Mouse (Mus musculus): ENCODE measurements around the gene Megf11.

Gene Megf11

DNA sequence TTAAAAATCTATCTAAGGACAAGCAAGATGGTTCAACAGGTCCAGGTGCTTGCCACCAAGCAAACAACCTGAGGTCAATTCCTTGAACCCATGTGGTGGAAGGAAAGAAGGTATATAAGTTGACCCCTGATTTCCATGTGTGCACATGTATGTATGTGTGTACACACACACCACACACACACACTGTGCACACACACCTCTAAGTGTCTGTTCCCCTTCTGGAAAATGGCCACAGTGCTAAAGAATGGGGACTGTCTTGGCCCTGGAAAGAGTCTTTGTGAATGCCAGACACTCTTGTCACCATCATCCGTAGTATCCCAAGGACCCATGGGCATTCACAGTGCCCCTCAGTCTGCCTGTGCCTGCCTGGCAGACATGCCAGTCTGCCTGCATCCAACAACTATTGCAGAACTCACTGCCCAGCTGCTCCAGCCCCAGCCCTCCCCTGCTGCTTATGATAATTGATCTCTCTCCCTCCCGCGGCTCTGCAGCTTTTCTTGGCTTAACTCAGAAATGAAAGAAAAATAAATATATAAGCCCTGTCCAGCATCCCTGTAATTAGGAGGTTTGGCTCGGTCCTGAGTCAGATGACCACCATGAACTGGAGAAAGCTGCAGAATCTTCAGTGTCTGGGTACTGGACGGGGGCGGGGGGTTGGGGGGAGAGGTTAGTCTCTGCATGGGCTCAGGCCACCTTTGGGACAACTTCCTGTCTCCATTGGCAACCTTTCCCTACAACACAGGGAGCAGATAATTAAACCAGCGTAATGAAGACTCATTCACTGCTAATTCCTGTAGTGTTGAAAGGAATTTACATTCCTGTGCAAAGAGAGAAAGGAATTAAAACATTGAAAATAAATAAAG, 226.9 kb downstream of the Megf11 start:
- DNase-seq: peak; percentile 50 to 52

- peak in 1 of 2 experiments; percentile 44 for DNase-seq
These were observed 227.7 kb downstream of the Megf11 start for GRCm38 (mm10) chr9:64612984-64613649.

DNA sequence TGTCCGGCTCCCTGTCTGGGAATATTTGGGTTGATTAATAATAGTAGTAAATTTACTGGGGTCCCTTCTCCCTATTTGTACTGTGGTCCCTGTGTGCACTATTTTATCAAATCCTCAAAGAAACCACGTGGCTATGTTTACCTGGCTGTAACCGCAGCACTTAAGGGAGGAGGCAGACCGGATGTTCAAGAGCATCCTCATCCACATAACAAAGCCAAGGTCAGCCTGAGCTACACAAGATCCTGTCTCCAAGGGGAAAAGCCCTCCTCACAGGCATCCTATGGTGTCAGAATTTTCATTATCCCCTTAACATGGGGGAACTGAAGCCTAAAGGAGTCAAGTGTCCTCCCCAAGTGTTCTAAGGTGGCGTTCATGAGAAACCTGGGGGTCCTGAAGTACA, 232.0 kb downstream of the Megf11 start:
- DNase-seq: no peak

DNA sequence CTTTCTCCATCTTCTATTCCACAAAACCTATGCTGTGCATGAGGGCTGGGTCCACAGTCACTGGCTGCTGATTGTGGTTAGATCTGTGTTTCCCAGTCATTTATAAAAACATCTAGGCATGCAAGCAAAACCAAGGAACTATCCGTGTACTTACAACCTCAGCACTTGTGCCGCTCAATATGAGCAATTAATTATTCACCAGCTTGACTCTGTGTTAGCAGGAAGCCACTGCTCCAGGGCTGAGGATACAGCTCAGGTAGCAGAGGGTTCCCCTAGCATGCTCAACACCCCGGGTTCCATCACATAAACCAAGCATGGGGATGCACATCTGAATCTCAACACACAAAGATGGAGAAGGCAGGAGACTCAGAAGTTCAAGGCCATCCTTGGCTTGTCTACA, 233.0 kb downstream of the Megf11 start:
- no peak for DNase-seq

- no peak for DNase-seq
These were observed 234.0 kb downstream of the Megf11 start for GRCm38 (mm10) chr9:64619440-64619839.

DNA sequence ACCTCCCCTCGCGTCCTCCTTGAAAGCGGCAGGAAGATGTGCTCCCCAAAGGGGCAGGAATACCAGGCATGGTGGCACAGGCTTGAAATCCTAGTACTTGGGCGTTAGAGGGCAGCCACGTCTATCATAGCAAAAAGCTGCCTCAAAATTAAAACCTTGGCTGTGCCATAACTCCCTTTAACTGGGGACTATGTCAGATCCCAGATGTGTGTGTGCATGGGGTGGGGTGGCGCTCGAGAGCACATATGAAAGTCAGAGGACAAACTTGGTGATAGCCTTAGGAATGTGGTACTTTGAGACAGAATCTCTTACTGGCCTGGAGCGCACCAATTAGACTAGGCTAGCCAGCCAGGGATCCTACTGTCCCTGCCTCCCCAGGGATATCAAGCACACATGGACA, 235.2 kb downstream of the Megf11 start:
- DNase-seq: no peak

- DNase-seq: peak; percentile 93 to 96
These were observed 236.3 kb downstream of the Megf11 start for GRCm38 (mm10) chr9:64621499-64622296.

GRCm38 (mm10) chr9:64623361-64623760, 237.9 kb downstream of the Megf11 start:
- DNase-seq: peak; percentile 50 to 58

GRCm38 (mm10) chr9:64624536-64624935, 239.1 kb downstream of the Megf11 start:
- no peak for DNase-seq

DNA sequence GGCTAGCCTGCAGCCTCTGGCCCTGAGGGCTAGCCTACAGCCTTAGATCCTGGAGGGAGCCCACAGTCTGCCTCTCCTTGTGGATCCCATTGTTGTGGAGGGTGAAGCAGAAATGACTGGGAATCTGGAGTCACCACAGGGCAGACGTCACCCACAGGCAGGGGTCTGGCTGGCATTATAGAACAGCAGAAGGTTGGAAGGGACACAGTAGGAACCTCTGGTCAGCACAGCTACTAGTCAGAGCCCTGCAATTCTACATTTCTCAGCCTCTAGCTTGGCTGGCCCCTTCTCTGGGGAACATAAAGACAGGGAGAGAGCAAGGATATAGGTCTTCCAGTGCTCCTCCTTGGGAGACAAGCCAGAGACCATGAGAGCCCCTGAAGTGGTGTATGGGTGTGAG, 244.4 kb downstream of the Megf11 start:
- peak; percentile 52 to 62 for DNase-seq

DNA sequence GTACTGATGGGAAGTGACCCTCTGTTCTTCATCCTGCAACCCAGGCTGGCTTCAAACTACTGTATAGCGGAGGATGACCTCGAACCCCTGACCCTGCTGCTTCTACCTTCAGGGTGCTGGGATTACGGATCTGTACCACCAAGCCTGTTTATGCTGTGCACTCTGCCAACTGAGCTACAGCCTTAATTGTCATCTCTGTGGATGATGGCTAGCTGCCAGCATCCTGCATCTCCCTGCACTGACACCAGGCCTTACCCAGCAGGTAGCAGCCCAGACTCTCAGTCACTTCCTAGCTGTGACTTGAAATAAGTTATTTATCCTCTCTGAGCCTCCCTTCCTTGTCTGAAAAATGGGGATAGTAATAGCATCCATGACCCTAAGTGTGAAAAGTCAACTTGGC, 247.7 kb downstream of the Megf11 start:
- peak; percentile 65 to 77 for DNase-seq

- no peak for DNase-seq
These were observed 250.7 kb downstream of the Megf11 start for GRCm38 (mm10) chr9:64636111-64636510.

GRCm38 (mm10) chr9:64636961-64637360, 251.5 kb downstream of the Megf11 start:
- peak; percentile 76 to 85 for DNase-seq

GRCm38 (mm10) chr9:64638250-64638649, 252.8 kb downstream of the Megf11 start:
- DNase-seq: peak in 1 of 2 experiments; percentile 58

GRCm38 (mm10) chr9:64639664-64640063, 254.2 kb downstream of the Megf11 start:
- peak; percentile 80 to 81 for DNase-seq

DNA sequence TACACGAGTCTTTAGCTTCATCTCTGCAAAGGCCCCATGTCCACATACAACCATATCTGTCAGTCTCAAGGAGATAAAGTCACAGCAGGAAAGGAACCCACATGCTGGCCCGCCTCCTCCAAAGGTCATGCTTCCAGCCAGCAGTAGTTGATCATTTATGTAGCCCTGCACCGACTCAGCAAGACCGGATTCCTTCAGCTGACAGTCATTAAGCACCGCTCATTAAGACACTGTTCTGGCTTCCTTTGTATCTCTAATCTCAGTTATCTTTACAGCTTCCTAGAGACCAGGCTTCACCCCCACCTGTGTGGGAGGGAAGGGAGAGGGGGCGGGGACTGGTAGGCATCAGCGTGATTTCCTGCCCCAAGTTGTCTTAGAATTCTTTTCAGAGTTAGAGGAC, 258.7 kb downstream of the Megf11 start:
- no peak for DNase-seq

DNA sequence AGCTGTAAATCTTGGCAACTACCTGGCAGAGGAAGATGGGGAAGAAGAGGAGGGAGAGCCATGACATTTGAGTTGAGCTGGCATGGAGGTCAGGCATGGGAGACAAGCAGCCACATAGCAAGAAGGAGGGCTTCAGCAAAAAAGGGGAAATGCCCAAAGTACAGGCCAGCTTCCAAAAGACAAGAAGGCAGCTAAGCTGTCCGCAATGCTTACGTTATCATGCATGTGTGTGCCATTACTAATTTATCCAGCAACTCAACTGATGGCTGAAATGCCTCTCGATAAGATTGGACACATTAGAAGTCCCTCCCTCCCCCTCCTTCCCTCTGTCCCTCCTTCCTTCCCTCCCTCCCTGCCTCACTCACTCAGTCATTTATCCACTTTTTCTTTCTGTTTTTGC, 260.0 kb downstream of the Megf11 start:
- DNase-seq: no peak

DNA sequence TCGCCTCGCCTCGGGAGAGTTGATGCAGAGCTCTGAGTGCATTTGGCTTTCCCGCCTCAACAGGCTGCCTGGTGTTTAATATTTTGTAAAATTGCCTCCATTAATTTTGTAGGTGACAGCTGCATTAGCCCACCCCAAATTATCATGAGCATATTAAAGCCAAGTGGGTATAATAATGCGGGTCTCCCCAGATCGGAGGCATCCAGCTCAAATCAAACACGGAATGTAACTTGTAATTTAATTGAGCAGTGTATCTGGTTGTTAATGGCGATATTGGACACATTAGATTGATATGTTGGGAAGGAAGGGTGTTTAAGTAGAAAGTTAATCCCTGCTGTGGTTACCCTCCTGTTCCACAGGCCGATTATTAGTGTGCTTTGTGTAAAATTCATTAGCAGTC, 264.0 kb downstream of the Megf11 start:
- no peak for DNase-seq

DNA sequence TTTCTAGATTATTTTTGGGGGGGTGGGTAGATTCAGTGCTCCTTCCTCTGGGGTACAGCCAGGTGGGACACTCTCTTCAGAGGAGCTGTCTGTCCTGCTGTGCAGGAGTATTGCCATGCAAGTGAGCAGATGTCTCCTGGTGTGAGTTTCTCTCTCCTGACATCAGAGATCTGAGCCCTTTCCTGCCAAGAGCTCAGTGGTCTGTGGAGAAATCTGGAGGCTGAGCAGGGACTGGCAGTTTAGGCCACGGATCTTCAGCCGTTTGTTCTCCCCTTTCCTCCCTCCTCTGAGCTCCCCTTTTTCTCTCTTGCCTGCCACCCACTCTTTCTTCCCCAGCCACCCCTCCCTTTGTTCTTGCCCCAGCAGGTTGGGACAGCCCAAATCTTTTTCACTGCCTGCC, 264.5 kb downstream of the Megf11 start:
- DNase-seq: peak; percentile 69 to 70

GRCm38 (mm10) chr9:64651181-64651580, 265.8 kb downstream of the Megf11 start:
- no peak for DNase-seq

DNA sequence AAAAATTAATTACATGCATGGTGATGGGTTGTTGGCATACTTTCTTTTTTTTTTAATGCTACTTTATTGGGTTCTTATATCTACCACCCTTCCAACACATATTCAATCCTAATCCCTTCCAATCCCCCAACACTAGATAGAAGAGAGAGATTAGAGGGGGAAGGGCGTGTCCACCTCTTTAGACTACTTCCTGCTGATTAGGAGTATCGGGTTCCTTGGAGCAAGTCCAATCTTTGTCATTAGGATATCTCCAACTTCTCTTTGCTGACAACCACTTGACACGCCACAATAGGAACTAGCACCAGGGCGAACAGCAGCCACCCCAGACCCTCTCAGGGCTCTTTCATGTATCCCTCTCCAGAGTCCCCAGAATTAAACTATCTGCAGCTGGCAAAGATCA, 266.3 kb downstream of the Megf11 start:
- DNase-seq: no peak

DNA sequence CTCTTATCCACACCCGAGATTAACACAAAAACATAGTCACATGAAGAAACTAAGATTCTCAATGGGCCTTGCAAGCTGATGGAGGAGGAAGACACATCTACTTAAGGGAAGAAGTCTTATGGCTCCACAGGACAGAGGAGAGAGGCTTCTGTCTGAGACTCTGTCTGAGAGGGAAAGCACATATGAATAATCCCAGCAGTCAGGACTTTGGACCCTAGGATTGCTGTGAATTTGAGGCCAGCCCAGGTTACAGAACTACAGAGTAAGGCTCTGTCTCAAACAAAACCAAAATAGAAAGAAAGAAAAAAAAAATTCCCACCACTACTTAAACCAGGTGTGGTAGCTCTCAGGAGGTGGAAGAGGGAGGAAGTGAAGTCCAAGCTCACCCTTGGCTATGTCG, 266.7 kb downstream of the Megf11 start:
- DNase-seq: no peak

DNA sequence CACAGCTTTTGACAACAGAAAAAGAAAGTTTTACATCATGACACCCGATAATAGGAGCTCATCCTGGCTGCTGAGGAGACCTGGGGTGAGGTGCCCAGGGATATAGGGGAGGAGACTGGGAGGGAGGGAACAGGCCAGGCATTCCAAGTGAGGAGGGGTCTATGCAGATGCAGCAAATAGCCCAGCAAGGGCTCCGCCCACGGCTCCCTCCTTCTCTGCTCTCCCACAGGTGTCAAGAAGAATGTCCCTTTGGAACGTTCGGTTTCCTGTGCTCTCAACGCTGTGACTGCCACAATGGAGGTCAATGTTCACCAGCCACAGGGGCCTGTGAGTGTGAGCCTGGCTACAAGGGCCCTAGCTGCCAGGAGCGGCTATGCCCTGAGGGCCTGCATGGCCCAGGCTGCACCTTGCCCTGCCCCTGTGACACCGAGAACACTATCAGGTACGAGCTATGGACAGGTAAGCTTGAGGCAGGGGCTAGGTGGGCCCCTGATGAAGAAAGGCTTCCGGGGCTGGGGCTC, 267.5 kb downstream of the Megf11 start:
- no peak for DNase-seq

All from cerebellum, postnatal 14 days (tissue).